Mouse (Mus musculus) limb, embryonic 11.5 days (tissue): Measurements from ENCODE around the gene Hoxa10. TPM values are rescaled to one million over a fixed set of nuclear protein-coding genes. Genes with fewer than 3 reads are reported as not detected.

ENCODE experiments used
- ATAC-seq: fragments of 200-750 bp; cut with Nextera tagmentation; 2 replicates; pipeline ENCODE4 v1.8.0; 2017; ENCODE audit warnings: low read depth; ENCODE audit not compliant: insufficient number of reproducible peaks, low FRiP score, low TSS enrichment
- DNase-seq: peaks from one replicate; pipeline ENCODE4 v3.0.0-alpha.2; 2015; ENCODE audit warnings: low spot score
- H3K27ac ChIP-seq: fragments of 300-500 bp; sonication (generic); replicated peaks from 2 replicates; pipeline ENCODE4 v1.5.1; 2014; ENCODE audit warnings: low read depth, mild to moderate bottlenecking, low read length
- H3K27me3 ChIP-seq: fragments of 300-500 bp; sonication (generic); 2 replicates; pipeline ENCODE4 v1.6.1; 2014; ENCODE audit warnings: mild to moderate bottlenecking, low read length, mixed read lengths; ENCODE audit not compliant: control insufficient read depth, insufficient read depth
- H3K36me3 ChIP-seq: fragments of 300-500 bp; sonication (generic); 2 replicates; pipeline ENCODE4 v1.6.1; 2014; ENCODE audit warnings: mild to moderate bottlenecking, low read length, moderate library complexity, mixed read lengths; ENCODE audit not compliant: control insufficient read depth, insufficient read depth
- H3K4me1 ChIP-seq: fragments of 300-500 bp; sonication (generic); 2 replicates; pipeline ENCODE4 v1.6.1; 2014; ENCODE audit warnings: low read length, mixed read lengths; ENCODE audit not compliant: control insufficient read depth, insufficient read depth
- H3K4me2 ChIP-seq: fragments of 300-500 bp; sonication (generic); 2 replicates; pipeline ENCODE4 v1.6.1; 2014; ENCODE audit warnings: low read depth, mild to moderate bottlenecking, moderate library complexity; ENCODE audit not compliant: severe bottlenecking
- H3K4me3 ChIP-seq: fragments of 300-500 bp; sonication (generic); 2 replicates; pipeline ENCODE4 v1.5.1; 2014; ENCODE audit warnings: low read depth, low read length
- H3K9ac ChIP-seq: fragments of 300-500 bp; sonication (generic); 2 replicates; pipeline ENCODE4 v1.6.1; 2014; ENCODE audit warnings: mild to moderate bottlenecking, low read length
- H3K9me3 ChIP-seq: fragments of 300-500 bp; sonication (generic); 2 replicates; pipeline ENCODE4 v1.6.1; 2016; ENCODE audit warnings: low read length; ENCODE audit not compliant: control insufficient read depth
- WGBS: fragments of 180-500 bp; shearing (Covaris S2); extraction: QIAGEN DNeasy Blood & Tissue Kit; methylation state at CpG from one replicate; pipeline ENCODE4 v1.1.7; 2014; 5-methylcytosine and 5-hydroxymethylcytosine counted together
- polyA plus RNA-seq: library from polyadenylated mRNA; unstranded; fragments of >200 nt; fragmentation: Nextera tagmentation; extraction: Ambion mirVana; gene quantifications from 2 replicates; pipeline ENCODE4 v1.2.1, GENCODE M21; 2014

Gene Hoxa10
- polyA plus RNA-seq, 1 experiment from 2014 or later = 278 TPM

GRCm38 (mm10) chr6:52212556-52213118, 28.0 kb downstream of the Hoxa10 start:
- peak overlapping the region; percentile 93 for H3K9ac ChIP-seq
- no peaks in the 10 kb centered on the region for H3K9me3 ChIP-seq
- DNase-seq = peak; percentile 66
- peak overlapping the region; percentile 93 for H3K27ac ChIP-seq
- peak overlapping the region; percentile 95 for H3K4me2 ChIP-seq
- H3K4me1 ChIP-seq = peaks cover 51% of the 10 kb centered on the region
- no peak for ATAC-seq
- WGBS = under 1% methylated on average over 22 of the region's 22 CpGs
- no peaks in the 10 kb centered on the region for H3K36me3 ChIP-seq
- peak overlapping the region; percentile 70 for H3K4me3 ChIP-seq
- H3K27me3 ChIP-seq = no peaks in the 10 kb centered on the region

- Histone ChIP-seq H3K27me3 (no peaks in the 10 kb centered on the region), H3K4me3 (peak overlapping the region; percentile 70), H3K9me3 (no peaks in the 10 kb centered on the region), H3K4me2 (peak overlapping the region; percentile 95), H3K9ac (peak overlapping the region; percentile 93), H3K36me3 (no peaks in the 10 kb centered on the region), H3K4me1 (peaks cover 57% of the 10 kb centered on the region), H3K27ac (peak overlapping the region; percentile 93)
- ATAC-seq (no peak), DNase-seq (no peak)
- 1% methylated on average over 13 of the region's 13 CpGs for WGBS
These were observed 28.7 kb downstream of the Hoxa10 start for GRCm38 (mm10) chr6:52211961-52212360.

GRCm38 (mm10) chr6:52211170-52211935, 29.3 kb downstream of the Hoxa10 start:
- DNase-seq = peak; percentile 92
- under 1% methylated on average over 37 of the region's 37 CpGs for WGBS
- H3K27me3 ChIP-seq = no peaks in the 10 kb centered on the region
- H3K9me3 ChIP-seq = no peaks in the 10 kb centered on the region
- H3K4me3 ChIP-seq = peak overlapping the region; percentile 70
- peak overlapping the region; percentile 95 for H3K4me2 ChIP-seq
- peak overlapping the region; percentile 93 for H3K27ac ChIP-seq
- no peaks in the 10 kb centered on the region for H3K36me3 ChIP-seq
- ATAC-seq = peak; percentile 27; the same call in 1 of the 2 replicates
- H3K4me1 ChIP-seq = peaks cover 63% of the 10 kb centered on the region
- H3K9ac ChIP-seq = peak overlapping the region; percentile 93

DNA sequence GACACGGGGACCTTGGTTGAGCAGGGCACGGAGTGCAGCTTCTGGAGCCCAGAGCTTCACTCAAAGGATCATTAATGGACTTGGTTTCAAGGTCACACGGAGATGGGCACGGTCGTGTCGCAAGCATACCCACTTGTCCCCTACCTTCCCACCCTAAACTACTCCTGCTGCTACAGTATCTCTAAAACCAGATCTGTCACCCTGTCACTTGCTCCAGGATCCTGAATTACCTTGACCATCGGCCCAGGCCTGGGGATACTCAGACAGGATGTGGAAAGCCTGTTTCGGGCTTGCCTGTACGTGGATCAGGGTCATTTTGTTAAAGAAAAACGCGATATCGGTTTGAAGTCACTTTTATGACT, 31.0 kb downstream of the Hoxa10 start:
- ATAC-seq (no peak), DNase-seq (no peak)
- Histone ChIP-seq H3K36me3 (peaks cover 2% of the 10 kb centered on the region; the same call in 1 of the 2 replicates), H3K4me2 (peak overlapping the region; percentile 95), H3K27ac (no peak overlapping the region), H3K9me3 (no peaks in the 10 kb centered on the region), H3K4me3 (peak overlapping the region; percentile 70), H3K4me1 (peaks cover 62% of the 10 kb centered on the region), H3K27me3 (no peaks in the 10 kb centered on the region), H3K9ac (peak overlapping the region; percentile 74)
- 2% methylated on average over 12 of the region's 12 CpGs for WGBS

- H3K4me1 ChIP-seq = peaks cover 62% of the 10 kb centered on the region
- 3% methylated on average over 16 of the region's 18 CpGs for WGBS
These were observed 31.6 kb downstream of the Hoxa10 start for GRCm38 (mm10) chr6:52208868-52209684.

GRCm38 (mm10) chr6:52208072-52208867, 32.4 kb downstream of the Hoxa10 start, which contains the start of gene Hoxa6:
Hoxa6 (minus strand) TSS chr6:52208722.
- Histone ChIP-seq H3K9ac (peak within 1 kb of the TSS; percentile 74), H3K4me3 (peak within 1 kb of the TSS; percentile 70), H3K4me1 (peaks cover 65% of the 10 kb centered on the region), H3K9me3 (no peaks in the 10 kb centered on the region), H3K27ac (peak within 1 kb of the TSS; percentile 70), H3K36me3 (peaks cover 2% of the 10 kb centered on the region; the same call in 1 of the 2 replicates), H3K4me2 (peak within 1 kb of the TSS; percentile 98), H3K27me3 (no peaks in the 10 kb centered on the region)
- WGBS = under 1% methylated on average over 44 of the region's 47 CpGs
- DNase-seq (peak; percentile 81), ATAC-seq (no peak)

More at GRCm38 (mm10) chr6:52208868-52209684, 31.6 kb downstream of the Hoxa10 start:
- H3K4me3 ChIP-seq = peak overlapping the region; percentile 70
- ATAC-seq (no peak), DNase-seq (peak; percentile 54)
- H3K9ac ChIP-seq = peak overlapping the region; percentile 74
- no peaks in the 10 kb centered on the region for H3K9me3 ChIP-seq
- peak overlapping the region; percentile 70 for H3K27ac ChIP-seq
- no peaks in the 10 kb centered on the region for H3K27me3 ChIP-seq
- H3K36me3 ChIP-seq = peaks cover 2% of the 10 kb centered on the region; the same call in 1 of the 2 replicates
- peak overlapping the region; percentile 95 for H3K4me2 ChIP-seq

GRCm38 (mm10) chr6:52207684-52207976, 33.0 kb downstream of the Hoxa10 start:
- Histone ChIP-seq H3K27ac (no peak overlapping the region), H3K9me3 (no peaks in the 10 kb centered on the region), H3K27me3 (no peaks in the 10 kb centered on the region), H3K9ac (peak overlapping the region; percentile 40), H3K4me1 (peaks cover 72% of the 10 kb centered on the region), H3K4me2 (peak overlapping the region; percentile 98), H3K36me3 (peaks cover 2% of the 10 kb centered on the region; the same call in 1 of the 2 replicates), H3K4me3 (no peak overlapping the region)
- DNase-seq (no peak), ATAC-seq (no peak)
